Mouse (Mus musculus): ENCODE data around the gene Tmf1. TPM values are rescaled to one million over a fixed set of nuclear protein-coding genes. Genes with fewer than 3 reads are reported as not detected.

Gene Tmf1
- polyA plus RNA-seq (2015; fragmentation: Nextera tagmentation; extraction: Ambion mirVana): 35.0 and 43.2 TPM in 2 replicates

DNA sequence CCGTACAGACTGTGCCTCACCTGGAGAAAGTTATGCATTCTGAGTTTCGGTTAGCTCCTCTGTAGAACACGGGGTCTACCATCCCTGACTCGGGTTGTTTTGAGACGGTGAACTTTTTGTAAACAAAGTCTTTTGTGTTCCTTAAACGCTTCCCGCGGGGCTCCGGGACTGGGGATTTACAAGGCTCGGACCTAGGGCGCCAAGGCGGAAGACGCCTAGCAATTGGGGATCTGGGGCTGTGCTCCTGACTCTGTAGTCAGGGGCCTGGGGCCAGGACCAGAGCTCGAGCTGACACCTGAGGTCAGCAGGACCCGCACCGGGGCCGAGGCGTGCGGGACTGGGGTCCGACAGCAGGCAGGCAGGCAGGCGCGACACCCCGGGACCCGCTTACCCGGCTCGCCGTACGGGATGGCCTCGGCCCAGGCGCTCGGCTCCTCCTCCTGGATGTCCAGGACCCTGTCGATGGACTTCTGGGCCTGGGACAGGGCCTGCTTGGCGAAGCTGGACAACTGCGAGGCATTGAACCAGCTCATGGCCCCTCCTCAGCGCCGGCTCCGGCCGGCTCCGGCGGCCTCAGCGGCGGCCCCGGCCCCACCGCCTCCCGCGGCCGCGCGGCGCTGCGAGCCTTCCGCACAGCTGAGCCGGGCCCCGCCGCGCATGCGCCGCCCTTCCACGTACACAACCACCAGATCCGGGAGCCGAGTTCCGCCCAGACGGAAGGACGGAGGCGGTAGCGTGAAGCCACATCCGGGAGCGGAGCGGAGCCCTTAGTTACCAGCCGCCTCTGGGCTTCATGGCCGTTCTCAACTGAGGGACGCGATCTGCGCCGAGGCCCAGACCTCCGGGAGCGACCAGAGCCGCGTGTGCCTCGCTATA, at the start of gene Tmf1:
Gene Tmf1 (minus strand): TSS at position 632 of the 876 bp plus-strand sequence.
- peaks cover 3% of the 10 kb centered on the region for H3K36me3 ChIP-seq (ENCODE audit: control insufficient read depth, insufficient read depth)
- peak within 1 kb of the TSS; percentile 67 for H3K4me2 ChIP-seq (ENCODE audit: low read length)

DNA sequence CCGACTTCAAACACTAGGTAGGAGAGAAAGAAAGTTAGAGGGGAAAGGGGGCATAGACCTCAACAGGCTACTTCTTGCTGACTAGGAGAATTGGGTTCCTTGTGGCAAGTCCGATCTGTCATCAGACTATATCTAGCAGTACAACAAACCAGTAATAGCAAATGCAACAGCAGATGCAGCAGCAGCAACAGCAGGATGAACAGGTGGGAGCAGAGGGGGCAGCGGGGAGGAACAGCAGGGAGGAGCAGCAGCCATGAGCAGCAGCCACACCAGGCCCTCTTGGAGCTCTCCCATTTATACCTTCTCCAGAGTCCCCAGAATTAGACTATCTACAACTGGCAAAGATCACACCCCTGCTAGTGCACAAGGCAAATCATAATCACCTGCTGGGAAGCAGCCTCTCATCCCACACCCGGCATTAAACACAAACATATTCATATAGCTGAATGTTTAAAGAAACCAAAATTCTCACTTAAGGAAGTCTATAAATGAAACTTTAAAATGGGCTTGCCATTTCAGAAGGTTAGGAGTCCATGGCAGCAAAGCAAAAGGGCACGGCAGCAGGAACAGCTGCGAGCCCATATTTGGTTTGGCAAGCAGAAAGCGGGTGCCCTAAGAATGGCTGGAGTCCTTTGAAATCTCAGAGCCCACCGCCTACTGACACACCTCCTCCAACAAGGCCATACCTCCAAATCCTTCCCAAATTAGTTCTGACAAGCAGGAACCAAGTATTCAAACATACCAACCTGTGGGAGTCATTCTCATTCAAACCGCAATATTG, 48.3 kb upstream of the Tmf1 start:
- Histone ChIP-seq H3K9me3 (ENCODE audit: control insufficient read depth, low read length) (no peaks in the 10 kb centered on the region), H3K4me1 (replicated peaks; ENCODE audit: control insufficient read depth, insufficient read depth, low read length) (peaks cover 7% of the 10 kb centered on the region), H3K27me3 (replicated peaks; ENCODE audit: control insufficient read depth, insufficient read depth, low read length) (no peaks in the 10 kb centered on the region), H3K9ac (replicated peaks; ENCODE audit: low read depth, low read length) (no peak overlapping the region), H3K36me3 (ENCODE audit: control insufficient read depth, insufficient read depth) (peaks cover 9% of the 10 kb centered on the region), H3K4me2 (ENCODE audit: low read length) (no peak overlapping the region), H3K27ac (ENCODE audit: low read length) (no peak overlapping the region), H3K4me3 (replicated peaks; ENCODE audit: low read length) (no peak overlapping the region)
- 98% methylated on average over 9 of the region's 9 CpGs for WGBS
- no peak for ATAC-seq

More for the DNA sequence above, at the start of gene Tmf1:
- Histone ChIP-seq H3K9me3 (ENCODE audit: control insufficient read depth, low read length) (no peaks in the 10 kb centered on the region), H3K27ac (ENCODE audit: low read length) (peak within 1 kb of the TSS; percentile 86), H3K27me3 (replicated peaks; ENCODE audit: control insufficient read depth, insufficient read depth, low read length) (no peaks in the 10 kb centered on the region), H3K4me1 (replicated peaks; ENCODE audit: control insufficient read depth, insufficient read depth, low read length) (peaks cover 14% of the 10 kb centered on the region), H3K9ac (replicated peaks; ENCODE audit: low read depth, low read length) (peak within 1 kb of the TSS; percentile 91), H3K4me3 (replicated peaks; ENCODE audit: low read length) (peak within 1 kb of the TSS; percentile 85)
- under 1% methylated on average over 70 of the region's 80 CpGs for WGBS
- ATAC-seq: peak; percentile 99

GRCm38 (mm10) chr6:97226083-97226491, 47.2 kb upstream of the Tmf1 start:
- H3K4me3 ChIP-seq (replicated peaks; ENCODE audit: low read length): no peak overlapping the region
- no peaks in the 10 kb centered on the region for H3K27me3 ChIP-seq (replicated peaks; ENCODE audit: control insufficient read depth, insufficient read depth, low read length)
- peaks cover 7% of the 10 kb centered on the region; the same call in 1 of the 2 replicates for H3K36me3 ChIP-seq (ENCODE audit: control insufficient read depth, insufficient read depth)
- no peak for ATAC-seq
- peaks cover 18% of the 10 kb centered on the region for H3K4me1 ChIP-seq (replicated peaks; ENCODE audit: control insufficient read depth, insufficient read depth, low read length)
- 30% methylated on average over 1 of the region's 1 CpGs for WGBS
- H3K9ac ChIP-seq (replicated peaks; ENCODE audit: low read depth, low read length): no peak overlapping the region
- H3K4me2 ChIP-seq (ENCODE audit: low read length): no peak overlapping the region
- H3K27ac ChIP-seq (ENCODE audit: low read length): no peak overlapping the region
- H3K9me3 ChIP-seq (ENCODE audit: control insufficient read depth, low read length): no peaks in the 10 kb centered on the region

GRCm38 (mm10) chr6:97224505-97224904, 45.6 kb upstream of the Tmf1 start:
- H3K36me3 ChIP-seq (ENCODE audit: control insufficient read depth, insufficient read depth): 0 out of 2 replicates have a peak, but pooled peaks cover 3% of the 10 kb centered on the region
- ATAC-seq: no peak
- H3K9ac ChIP-seq (replicated peaks; ENCODE audit: low read depth, low read length): no peak overlapping the region
- no peak overlapping the region for H3K4me3 ChIP-seq (replicated peaks; ENCODE audit: low read length)
- no peak overlapping the region for H3K4me2 ChIP-seq (ENCODE audit: low read length)
- no peaks in the 10 kb centered on the region for H3K27me3 ChIP-seq (replicated peaks; ENCODE audit: control insufficient read depth, insufficient read depth, low read length)
- H3K27ac ChIP-seq (ENCODE audit: low read length): no peak overlapping the region
- 97% methylated on average over 8 of the region's 8 CpGs for WGBS
- peaks cover 19% of the 10 kb centered on the region for H3K4me1 ChIP-seq (replicated peaks; ENCODE audit: control insufficient read depth, insufficient read depth, low read length)
- no peaks in the 10 kb centered on the region for H3K9me3 ChIP-seq (ENCODE audit: control insufficient read depth, low read length)

GRCm38 (mm10) chr6:97223566-97223965, 44.6 kb upstream of the Tmf1 start:
- Histone ChIP-seq H3K4me1 (replicated peaks; ENCODE audit: control insufficient read depth, insufficient read depth, low read length) (peaks cover 19% of the 10 kb centered on the region), H3K27me3 (replicated peaks; ENCODE audit: control insufficient read depth, insufficient read depth, low read length) (no peaks in the 10 kb centered on the region), H3K36me3 (ENCODE audit: control insufficient read depth, insufficient read depth) (0 out of 2 replicates have a peak, but pooled peaks cover 3% of the 10 kb centered on the region), H3K9me3 (ENCODE audit: control insufficient read depth, low read length) (no peaks in the 10 kb centered on the region), H3K27ac (ENCODE audit: low read length) (no peak overlapping the region), H3K9ac (replicated peaks; ENCODE audit: low read depth, low read length) (no peak overlapping the region), H3K4me3 (replicated peaks; ENCODE audit: low read length) (no peak overlapping the region), H3K4me2 (ENCODE audit: low read length) (no peak overlapping the region)
- WGBS: 73% methylated on average over 4 of the region's 4 CpGs
- no peak for ATAC-seq

GRCm38 (mm10) chr6:97222931-97223467, 44.1 kb upstream of the Tmf1 start:
- Histone ChIP-seq H3K36me3 (ENCODE audit: control insufficient read depth, insufficient read depth) (0 out of 2 replicates have a peak, but pooled peaks cover 3% of the 10 kb centered on the region), H3K4me2 (ENCODE audit: low read length) (no peak overlapping the region), H3K4me1 (replicated peaks; ENCODE audit: control insufficient read depth, insufficient read depth, low read length) (peaks cover 19% of the 10 kb centered on the region), H3K9ac (replicated peaks; ENCODE audit: low read depth, low read length) (no peak overlapping the region), H3K27me3 (replicated peaks; ENCODE audit: control insufficient read depth, insufficient read depth, low read length) (no peaks in the 10 kb centered on the region), H3K9me3 (ENCODE audit: control insufficient read depth, low read length) (no peaks in the 10 kb centered on the region), H3K27ac (ENCODE audit: low read length) (no peak overlapping the region), H3K4me3 (replicated peaks; ENCODE audit: low read length) (no peak overlapping the region)
- ATAC-seq: no peak
- WGBS: 64% methylated on average over 5 of the region's 5 CpGs

- no peaks in the 10 kb centered on the region for H3K9me3 ChIP-seq (ENCODE audit: control insufficient read depth, low read length)
- 44% methylated on average over 6 of the region's 6 CpGs for WGBS
These were observed 43.4 kb upstream of the Tmf1 start for GRCm38 (mm10) chr6:97222321-97222720.

DNA sequence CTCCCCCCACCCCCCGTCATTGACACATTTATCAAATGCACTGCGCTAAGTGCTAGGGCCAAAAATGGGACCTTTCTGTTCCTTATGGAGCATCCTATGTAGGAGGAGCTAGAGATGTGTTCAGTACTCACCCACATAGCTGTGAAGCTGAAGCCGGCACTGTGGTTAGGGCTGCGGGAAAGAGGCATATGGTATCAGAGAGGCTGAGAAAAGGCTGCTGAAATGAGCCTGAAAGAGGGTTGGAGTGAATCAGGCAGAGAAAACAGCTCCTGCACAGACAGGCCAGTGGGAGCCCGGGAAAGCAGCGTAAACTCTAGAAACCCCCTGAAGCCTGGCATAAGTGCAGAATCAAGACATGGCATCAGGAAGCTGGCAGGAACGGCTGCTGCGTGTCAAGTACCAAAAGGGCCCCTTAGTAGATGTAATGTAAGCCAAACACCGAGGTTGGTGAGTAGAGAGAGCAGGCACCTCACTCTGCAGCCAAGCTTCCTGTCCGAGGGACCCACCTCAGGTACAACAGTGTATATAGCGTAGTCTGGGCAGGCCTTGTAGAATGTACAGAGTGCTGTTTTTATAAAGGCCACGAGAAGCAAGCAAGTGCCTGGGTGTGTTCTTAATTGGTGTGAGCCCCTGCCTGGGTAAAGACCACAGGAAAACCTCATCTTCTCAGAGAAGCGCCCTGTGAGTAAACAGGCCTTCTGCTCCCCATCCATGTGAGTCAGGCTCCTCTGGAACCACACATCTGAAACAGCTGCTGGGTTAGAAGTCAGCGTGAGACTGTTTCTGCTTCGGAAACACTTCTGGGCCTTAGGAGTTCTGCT, 42.5 kb upstream of the Tmf1 start:
- 55% methylated on average over 15 of the region's 15 CpGs for WGBS
- Histone ChIP-seq H3K27me3 (replicated peaks; ENCODE audit: control insufficient read depth, insufficient read depth, low read length) (no peaks in the 10 kb centered on the region), H3K4me3 (replicated peaks; ENCODE audit: low read length) (no peak overlapping the region), H3K36me3 (ENCODE audit: control insufficient read depth, insufficient read depth) (no peaks in the 10 kb centered on the region), H3K27ac (ENCODE audit: low read length) (peak overlapping the region; percentile 24; the same call in 1 of the 2 replicates), H3K9me3 (ENCODE audit: control insufficient read depth, low read length) (no peaks in the 10 kb centered on the region), H3K9ac (replicated peaks; ENCODE audit: low read depth, low read length) (no peak overlapping the region), H3K4me1 (replicated peaks; ENCODE audit: control insufficient read depth, insufficient read depth, low read length) (peaks cover 25% of the 10 kb centered on the region), H3K4me2 (ENCODE audit: low read length) (no peak overlapping the region)
- peak; percentile 65 for ATAC-seq

More at GRCm38 (mm10) chr6:97222321-97222720, 43.4 kb upstream of the Tmf1 start:
- Histone ChIP-seq H3K27me3 (replicated peaks; ENCODE audit: control insufficient read depth, insufficient read depth, low read length) (no peaks in the 10 kb centered on the region), H3K9ac (replicated peaks; ENCODE audit: low read depth, low read length) (no peak overlapping the region), H3K4me1 (replicated peaks; ENCODE audit: control insufficient read depth, insufficient read depth, low read length) (peaks cover 19% of the 10 kb centered on the region), H3K4me2 (ENCODE audit: low read length) (no peak overlapping the region), H3K4me3 (replicated peaks; ENCODE audit: low read length) (no peak overlapping the region), H3K36me3 (ENCODE audit: control insufficient read depth, insufficient read depth) (0 out of 2 replicates have a peak, but pooled peaks cover 2% of the 10 kb centered on the region), H3K27ac (ENCODE audit: low read length) (no peak overlapping the region)
- no peak for ATAC-seq

Measured in forebrain, embryonic 16.5 days (tissue).